Mouse (Mus musculus) embryonic facial prominence, embryonic 14.5 days (tissue): Measurements from ENCODE around the gene Vezt. TPM values are rescaled to one million over a fixed set of nuclear protein-coding genes. Genes with fewer than 3 reads are reported as not detected.

Experiments
- ATAC-seq: fragments of 200-750 bp; cut with Nextera tagmentation; 2 replicates; pipeline ENCODE4 v1.8.0; 2017; ENCODE audit warnings: low read depth, moderate number of reproducible peaks, moderate TSS enrichment
- DNase-seq: peaks from one replicate; pipeline ENCODE4 v3.0.0-alpha.2; 2015; ENCODE audit warnings: low spot score
- H3K27ac ChIP-seq: fragments of 300-500 bp; sonication (generic); replicated peaks from 2 replicates; pipeline ENCODE4 v1.5.1; 2014; ENCODE audit warnings: low read depth, mild to moderate bottlenecking, low read length, moderate library complexity
- H3K27me3 ChIP-seq: fragments of 300-500 bp; sonication (generic); replicated peaks from 2 replicates; pipeline ENCODE4 v1.6.1; 2014; ENCODE audit warnings: low read length; ENCODE audit not compliant: control insufficient read depth, insufficient read depth
- H3K36me3 ChIP-seq: fragments of 300-500 bp; sonication (generic); 2 replicates; pipeline ENCODE4 v1.6.1; 2014; ENCODE audit warnings: low read length, mixed read lengths; ENCODE audit not compliant: control insufficient read depth, insufficient read depth
- H3K4me1 ChIP-seq: fragments of 300-500 bp; sonication (generic); 2 replicates; pipeline ENCODE4 v1.6.1; 2014; ENCODE audit warnings: antibody characterized with exemption, low read length; ENCODE audit not compliant: control insufficient read depth, insufficient read depth
- H3K4me2 ChIP-seq: fragments of 300-500 bp; sonication (generic); 2 replicates; pipeline ENCODE4 v1.6.1; 2014; ENCODE audit warnings: low read depth, mild to moderate bottlenecking, low read length, moderate library complexity, mixed read lengths
- H3K4me3 ChIP-seq: fragments of 300-500 bp; sonication (generic); 2 replicates; pipeline ENCODE4 v1.5.1; 2014; ENCODE audit warnings: low read depth, mild to moderate bottlenecking, low read length
- H3K9ac ChIP-seq: fragments of 300-500 bp; sonication (generic); 2 replicates; pipeline ENCODE4 v1.6.1; 2014; ENCODE audit warnings: low read depth, mild to moderate bottlenecking, low read length, moderate library complexity, mixed read lengths
- H3K9me3 ChIP-seq: fragments of 300-500 bp; sonication (generic); 2 replicates; pipeline ENCODE4 v1.6.1; 2016; ENCODE audit warnings: low read length; ENCODE audit not compliant: control insufficient read depth
- WGBS: fragments of 180-500 bp; shearing (Covaris S2); extraction: QIAGEN DNeasy Blood & Tissue Kit; methylation state at CpG from one replicate; pipeline ENCODE4 v1.1.7; 2014; 5-methylcytosine and 5-hydroxymethylcytosine counted together
- polyA plus RNA-seq: library from polyadenylated mRNA; unstranded; fragments of >200 nt; fragmentation: Nextera tagmentation; extraction: Ambion mirVana; gene quantifications from 2 replicates; pipeline ENCODE4 v1.2.1, GENCODE M21; 2014

The Vezt gene
- polyA plus RNA-seq, 1 experiment from 2014 or later = 29.0 TPM

GRCm38 (mm10) chr10:94047024-94047423 lies 11.4 kb upstream of the Vezt start:
- Histone ChIP-seq H3K9me3 (no peaks in the 10 kb centered on the region), H3K27ac (no peak overlapping the region), H3K4me3 (no peak overlapping the region), H3K36me3 (peaks cover 16% of the 10 kb centered on the region), H3K4me2 (no peak overlapping the region), H3K27me3 (no peaks in the 10 kb centered on the region), H3K4me1 (no peaks in the 10 kb centered on the region), H3K9ac (no peak overlapping the region)
- ATAC-seq = no peak
- no peak for DNase-seq
- WGBS = 69% methylated on average over 1 of the region's 1 CpGs

- H3K27ac ChIP-seq = no peak overlapping the region
- ATAC-seq (no peak), DNase-seq (no peak)
- no peak overlapping the region for H3K4me2 ChIP-seq
- peaks cover 16% of the 10 kb centered on the region for H3K36me3 ChIP-seq
- H3K9me3 ChIP-seq = no peaks in the 10 kb centered on the region
- H3K4me1 ChIP-seq = no peaks in the 10 kb centered on the region
- 93% methylated on average over 13 of the region's 13 CpGs for WGBS
- H3K9ac ChIP-seq = no peak overlapping the region
- no peak overlapping the region for H3K4me3 ChIP-seq
- H3K27me3 ChIP-seq = no peaks in the 10 kb centered on the region
Observed at GRCm38 (mm10) chr10:94045301-94045700, 9.7 kb upstream of the Vezt start.

DNA sequence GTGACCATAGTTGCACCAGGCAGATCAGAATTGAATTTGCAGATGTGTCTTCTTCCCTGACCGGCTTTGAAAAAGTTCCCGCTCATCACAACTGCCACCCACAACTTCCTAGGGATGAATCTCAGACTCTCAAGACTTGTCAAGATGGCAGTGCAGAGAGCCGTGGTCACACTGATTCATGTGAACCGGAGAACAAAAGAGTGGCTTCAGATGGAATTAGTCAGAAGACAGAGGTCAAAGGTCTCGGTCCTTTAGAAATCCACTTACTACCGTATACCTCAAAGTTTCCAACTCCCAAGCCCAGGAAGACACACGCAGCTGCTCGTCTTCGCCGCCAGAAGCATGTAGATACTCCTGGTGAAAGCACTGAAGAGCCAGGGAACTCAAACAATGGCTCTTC lies 8.3 kb upstream of the Vezt start:
- DNase-seq = no peak
- ATAC-seq = no peak

DNA sequence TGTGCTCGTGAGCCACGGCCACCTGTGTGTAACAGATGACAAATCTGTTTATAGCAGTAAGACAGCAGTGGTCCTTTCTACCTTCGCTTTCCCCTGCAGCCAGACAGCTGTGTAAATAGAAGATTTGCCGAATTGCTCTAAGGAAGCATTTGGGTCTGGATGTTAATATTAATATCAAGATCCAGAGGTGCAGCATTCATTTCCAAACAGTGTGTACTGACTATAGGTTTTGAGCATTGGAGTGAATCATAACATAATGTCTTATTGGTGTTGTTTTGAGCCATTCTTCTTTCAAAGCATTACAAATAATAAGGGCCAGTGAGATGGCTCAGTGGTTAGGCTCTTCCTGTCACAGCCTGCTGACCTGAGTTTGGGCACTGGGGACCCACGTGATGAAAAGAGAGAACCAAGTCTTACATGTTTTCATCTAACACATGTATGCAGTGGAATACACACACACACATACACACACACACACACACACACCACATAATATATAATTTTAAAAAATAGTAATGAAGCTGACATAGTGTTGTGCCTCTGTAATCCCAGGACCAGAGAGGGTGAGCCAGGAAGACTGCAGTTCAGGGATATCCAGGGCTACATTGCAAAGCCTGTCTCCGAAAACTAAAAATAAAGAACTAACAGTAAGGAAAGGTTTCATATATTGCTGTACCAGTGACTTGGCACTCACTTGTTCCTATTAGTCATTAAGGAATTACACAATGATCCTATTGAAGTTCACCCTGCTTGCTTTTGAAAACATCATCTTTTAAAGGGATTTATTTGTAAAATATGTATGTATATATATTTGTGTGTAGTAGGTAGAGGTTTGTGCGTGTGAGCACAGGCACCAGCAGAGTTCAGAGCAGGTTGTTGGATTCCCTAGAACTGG lies 3.0 kb upstream of the Vezt start:
- no peak for ATAC-seq
- H3K27me3 ChIP-seq = no peaks in the 10 kb centered on the region
- H3K4me1 ChIP-seq = peaks cover 12% of the 10 kb centered on the region
- no peak overlapping the region for H3K9ac ChIP-seq
- H3K27ac ChIP-seq = no peak overlapping the region
- H3K4me3 ChIP-seq = no peak overlapping the region
- H3K4me2 ChIP-seq = peak overlapping the region; percentile 11; the same call in 1 of the 2 replicates
- 61% methylated on average over 7 of the region's 7 CpGs for WGBS
- no peaks in the 10 kb centered on the region for H3K36me3 ChIP-seq
- no peaks in the 10 kb centered on the region for H3K9me3 ChIP-seq
- DNase-seq = no peak

More for the DNA sequence above, 8.3 kb upstream of the Vezt start:
- Histone ChIP-seq H3K27ac (no peak overlapping the region), H3K4me1 (no peaks in the 10 kb centered on the region), H3K4me3 (no peak overlapping the region), H3K9ac (no peak overlapping the region), H3K4me2 (no peak overlapping the region), H3K9me3 (no peaks in the 10 kb centered on the region), H3K36me3 (peaks cover 16% of the 10 kb centered on the region), H3K27me3 (no peaks in the 10 kb centered on the region)
- WGBS = 59% methylated on average over 10 of the region's 10 CpGs

DNA sequence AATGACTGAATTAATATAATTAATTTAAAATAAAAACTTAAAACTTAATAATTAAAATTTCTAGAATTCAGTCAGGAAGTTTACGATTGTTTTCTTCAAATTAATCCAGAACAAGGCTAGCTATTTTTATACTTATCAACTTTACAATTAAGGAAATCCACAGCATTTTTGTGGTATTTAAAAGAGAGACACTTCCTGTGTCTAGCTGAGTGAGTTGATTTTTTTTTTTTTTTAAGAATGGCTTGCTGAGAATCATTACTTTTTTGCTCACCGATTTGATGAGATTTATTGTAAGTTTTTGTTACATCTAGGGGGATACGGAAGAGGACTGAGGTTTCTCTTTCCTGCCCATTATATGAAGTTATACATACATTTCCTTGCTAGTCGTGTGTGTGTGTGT lies 2.0 kb upstream of the Vezt start:
- DNase-seq (no peak), ATAC-seq (no peak)
- Histone ChIP-seq H3K36me3 (no peaks in the 10 kb centered on the region), H3K27me3 (no peaks in the 10 kb centered on the region), H3K4me1 (peaks cover 12% of the 10 kb centered on the region), H3K4me2 (peak overlapping the region; percentile 11; the same call in 1 of the 2 replicates), H3K27ac (no peak overlapping the region), H3K9me3 (no peaks in the 10 kb centered on the region), H3K9ac (no peak overlapping the region), H3K4me3 (no peak overlapping the region)
- WGBS = 70% methylated on average over 4 of the region's 4 CpGs

GRCm38 (mm10) chr10:94037196-94037595 lies 1.6 kb upstream of the Vezt start:
- Histone ChIP-seq H3K9ac (no peak overlapping the region), H3K4me1 (peaks cover 12% of the 10 kb centered on the region), H3K27me3 (no peaks in the 10 kb centered on the region), H3K4me3 (peak overlapping the region; percentile 76), H3K9me3 (no peaks in the 10 kb centered on the region), H3K4me2 (peak overlapping the region; percentile 84), H3K36me3 (no peaks in the 10 kb centered on the region), H3K27ac (no peak overlapping the region)
- 41% methylated on average over 9 of the region's 9 CpGs for WGBS
- ATAC-seq = no peak
- no peak for DNase-seq

DNA sequence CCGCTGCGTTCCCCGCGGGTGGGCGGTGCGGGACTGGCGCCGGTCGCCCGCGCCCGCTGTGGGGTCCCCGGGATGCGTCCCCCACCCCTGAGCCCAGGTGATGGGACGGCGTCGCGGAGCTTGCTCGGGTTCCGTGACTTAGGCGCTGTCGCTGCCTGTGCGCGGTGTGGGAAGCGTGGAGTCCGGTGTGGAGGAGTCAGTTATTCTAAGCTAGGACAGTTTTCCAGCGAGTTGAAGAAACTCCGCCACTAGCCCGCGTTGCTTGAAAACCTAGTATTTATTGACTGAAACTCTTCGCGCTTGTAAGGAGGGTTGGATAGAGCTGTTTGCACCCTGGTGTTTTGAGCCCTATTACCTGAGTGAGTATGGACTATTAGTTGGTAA lies 750 bp upstream of the Vezt start:
- ATAC-seq = peak; percentile 39; the same call in 1 of the 2 replicates
- Histone ChIP-seq H3K27ac (peak overlapping the region; percentile 70), H3K4me2 (peak overlapping the region; percentile 84), H3K4me1 (peaks cover 12% of the 10 kb centered on the region), H3K4me3 (peak overlapping the region; percentile 76), H3K27me3 (no peaks in the 10 kb centered on the region), H3K36me3 (no peaks in the 10 kb centered on the region), H3K9me3 (no peaks in the 10 kb centered on the region), H3K9ac (peak overlapping the region; percentile 82)
- DNase-seq = no peak
- WGBS = under 1% methylated on average over 28 of the region's 32 CpGs

DNA sequence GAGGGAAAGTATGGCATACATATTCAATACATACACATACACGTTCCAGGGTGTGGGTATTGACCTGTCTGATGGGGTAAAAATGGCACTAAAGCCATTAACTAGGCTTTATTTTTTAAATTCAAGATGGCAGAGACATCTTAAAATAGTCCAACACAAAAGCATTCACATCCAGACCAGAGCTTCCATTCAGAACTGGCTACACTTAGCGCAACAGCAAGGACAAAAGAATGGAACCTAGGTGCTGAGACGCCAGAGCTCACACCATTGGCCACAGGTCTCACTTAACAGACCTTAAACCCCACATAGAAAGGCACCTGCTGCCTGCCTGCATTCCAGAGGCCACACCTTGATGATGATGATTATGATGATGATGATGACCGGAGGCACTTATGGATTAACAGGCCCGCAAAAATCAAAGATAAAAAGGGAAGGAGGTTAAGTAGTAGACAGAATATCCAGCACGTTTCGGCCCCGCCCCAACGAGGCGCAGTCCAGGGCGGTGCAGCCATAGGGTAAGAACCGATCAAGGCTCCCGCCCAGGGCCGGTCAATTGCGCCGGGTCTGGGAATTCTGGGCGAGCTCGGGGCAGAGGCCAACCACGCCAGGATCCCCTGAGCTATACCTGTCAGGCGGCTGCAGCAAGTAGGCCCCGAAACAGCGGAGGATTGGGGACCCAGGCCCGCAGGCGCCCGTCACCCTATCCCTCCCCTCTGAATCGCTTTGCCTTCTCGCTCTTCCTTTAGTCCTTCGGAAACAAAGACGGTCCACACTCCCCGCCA lies 550 bp downstream of the Vezt start:
- peak overlapping the region; percentile 84 for H3K4me2 ChIP-seq
- peak overlapping the region; percentile 76 for H3K4me3 ChIP-seq
- WGBS = 2% methylated on average over 24 of the region's 30 CpGs
- no peaks in the 10 kb centered on the region for H3K9me3 ChIP-seq
- H3K4me1 ChIP-seq = peaks cover 12% of the 10 kb centered on the region
- DNase-seq (peak; percentile 54), ATAC-seq (peak; percentile 69)
- H3K36me3 ChIP-seq = no peaks in the 10 kb centered on the region; the same call in 1 of the 2 replicates
- H3K9ac ChIP-seq = peak overlapping the region; percentile 80
- H3K27ac ChIP-seq = peak overlapping the region; percentile 35; the same call in 1 of the 2 replicates
- no peaks in the 10 kb centered on the region for H3K27me3 ChIP-seq
